9 mouse cellular contexts compared by ENCODE assay signal in the genomic region with DNA sequence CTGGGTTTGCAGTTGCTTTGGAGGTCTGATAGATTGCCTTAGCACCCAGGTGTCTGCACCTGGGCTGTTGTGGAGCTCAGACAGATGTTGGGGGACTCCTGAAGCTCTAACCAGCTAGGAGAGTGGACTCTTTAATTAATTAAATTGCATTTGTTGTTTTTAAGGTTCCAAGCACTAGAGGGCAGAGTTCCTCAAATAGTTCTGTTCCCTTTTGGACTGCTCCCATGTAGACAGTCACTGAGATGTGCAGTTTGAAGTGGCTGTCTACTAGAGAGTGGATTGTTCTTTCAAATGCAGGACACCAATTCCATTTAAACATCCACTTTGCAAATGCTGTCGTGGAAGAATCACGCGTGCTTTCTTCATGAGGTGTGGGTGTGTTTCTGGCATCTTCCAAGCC. TPM values are rescaled to one million over a fixed set of nuclear protein-coding genes. Genes with fewer than 3 reads are reported as not detected.
DNase-seq lines count a peak whose midpoint lies in the region; ATAC-seq and TF ChIP-seq lines count a peak whose summit lies in the region.
"Had no signal": no experiment of that assay in that cellular context is flagged by ENCODE, and none has a peak within 500 bp of the region (broad histone marks: within the 10 kb centered on the region; RNA-seq: fewer than 3 reads in every experiment).

No protein-coding gene starts in this region.

- TF ChIP-seq CTCF in layer of hippocampus, adult 2 months (conservative IDR thresholded peaks at IDR 0.05) = peak; percentile 82
- peak; percentile 70 for TF ChIP-seq CTCF in forebrain, postnatal 0 days (IDR thresholded peaks at IDR 0.05; ENCODE audit: low read depth)

- no peaks in the 10 kb centered on the region for H3K27me3 ChIP-seq in forebrain, postnatal 0 days (ENCODE audit: insufficient read depth, low read length)
- no peaks in the 10 kb centered on the region for H3K27me3 ChIP-seq in midbrain, embryonic 14.5 days (ENCODE audit: control insufficient read depth, insufficient read depth, low read length)

- peak overlapping the region; percentile 85 for H3K27ac ChIP-seq in layer of hippocampus, adult 2 months
- no peak overlapping the region for H3K27ac ChIP-seq in forebrain, postnatal 0 days (ENCODE audit: low read depth, low read length)
- no peak overlapping the region for H3K27ac ChIP-seq in midbrain, embryonic 14.5 days (replicated peaks; ENCODE audit: low read depth, low read length)

- H3K4me1 ChIP-seq in forebrain, postnatal 0 days (ENCODE audit: insufficient read depth) = no peaks in the 10 kb centered on the region
- no peaks in the 10 kb centered on the region for H3K4me1 ChIP-seq in midbrain, embryonic 14.5 days (ENCODE audit: control insufficient read depth, insufficient read depth, low read length)

- peaks cover 24% of the 10 kb centered on the region for H3K36me3 ChIP-seq in forebrain, postnatal 0 days (ENCODE audit: insufficient read depth)
- H3K36me3 ChIP-seq in midbrain, embryonic 14.5 days (ENCODE audit: control insufficient read depth, insufficient read depth, low read length) = peaks cover 29% of the 10 kb centered on the region

- H3K4me2 ChIP-seq in forebrain, postnatal 0 days (ENCODE audit: low read depth) = no peak overlapping the region
- no peak overlapping the region for H3K4me2 ChIP-seq in midbrain, embryonic 14.5 days (ENCODE audit: low read length)

- no peaks in the 10 kb centered on the region for H3K9me3 ChIP-seq in forebrain, postnatal 0 days (ENCODE audit: low read length)
- no peaks in the 10 kb centered on the region for H3K9me3 ChIP-seq in midbrain, embryonic 14.5 days (ENCODE audit: control insufficient read depth, low read length)

- DNase-seq in layer of hippocampus, adult 2 months (ENCODE audit: low spot score in 2 of 2) = peak; percentile 45 to 53
- no peak for DNase-seq in layer of hippocampus, postnatal 10 days (ENCODE audit: low spot score in 2 of 2)
- DNase-seq in R1 (ENCODE audit: low read depth, low spot score) = peak; percentile 67
- DNase-seq in forebrain, postnatal 0 days = peak; percentile 75
- peak; percentile 81 for DNase-seq in midbrain, embryonic 14.5 days
- no peak for DNase-seq in spleen, postnatal 14 days (ENCODE audit: low spot score in 2 of 2)
- DNase-seq in spleen, postnatal 4 days (ENCODE audit: low spot score in 2 of 2) = no peak

- no peak overlapping the region for H3K4me3 ChIP-seq in layer of hippocampus, adult 2 months
- H3K4me3 ChIP-seq in forebrain, postnatal 0 days (ENCODE audit: low read depth, low read length) = no peak overlapping the region
- no peak overlapping the region for H3K4me3 ChIP-seq in midbrain, embryonic 14.5 days (replicated peaks; ENCODE audit: low read depth, low read length)
- H3K4me3 ChIP-seq: erythroblast, embryonic 14.5 days had no signal

- 46% methylated on average over 3 of the region's 3 CpGs for WGBS in forebrain, postnatal 0 days
- 46% methylated on average over 3 of the region's 3 CpGs for WGBS in midbrain, embryonic 14.5 days

- no peak overlapping the region for H3K9ac ChIP-seq in forebrain, postnatal 0 days
- no peak overlapping the region for H3K9ac ChIP-seq in midbrain, embryonic 14.5 days (replicated peaks; ENCODE audit: low read length)

- ATAC-seq in forebrain, postnatal 0 days = peak; percentile 73
- ATAC-seq in midbrain, embryonic 14.5 days (ENCODE audit: low FRiP score, low TSS enrichment) = no peak; the same call in 1 of the 2 replicates

RNA-seq across cellular contexts. Expression of gene Mrps5, which starts 21.2 kb away (rescaled TPM):
- total RNA-seq in layer of hippocampus, adult 2 months (2021) = 10 to 100 TPM; 91.9 TPM
- 10 to 100 TPM; 69.9 to 91.1 TPM for total RNA-seq in layer of hippocampus, postnatal 10 days (2021)
- total RNA-seq in forebrain, postnatal 0 days (2014; rRNA removed) = 65.9 and 85.2 TPM in 2 replicates
- 142 and 159 TPM in 2 replicates for polyA plus RNA-seq in forebrain, postnatal 0 days (2015; fragmentation: Nextera tagmentation; extraction: Ambion mirVana)
- polyA plus RNA-seq in midbrain, embryonic 14.5 days (2014; fragmentation: Nextera tagmentation; extraction: Ambion mirVana) = 148 TPM in 2 replicates

RNA-seq across cellular contexts. Expression of gene Zfp661, which starts 21.3 kb away (rescaled TPM):
- 1 to 10 TPM; 7.8 to 8.6 TPM for total RNA-seq in layer of hippocampus, adult 2 months (2021)
- 1 to 10 TPM; 8.4 to 9.7 TPM for total RNA-seq in layer of hippocampus, postnatal 10 days (2021)
- 7.4 and 8.2 TPM in 2 replicates for total RNA-seq in forebrain, postnatal 0 days (2014; rRNA removed)
- polyA plus RNA-seq in forebrain, postnatal 0 days (2015; fragmentation: Nextera tagmentation; extraction: Ambion mirVana) = 4.1 and 5.0 TPM in 2 replicates
- 6.2 and 10.2 TPM in 2 replicates for polyA plus RNA-seq in midbrain, embryonic 14.5 days (2014; fragmentation: Nextera tagmentation; extraction: Ambion mirVana)
- polyA plus RNA-seq: erythroblast, embryonic 14.5 days had no signal

RNA-seq across cellular contexts. Expression of gene Mal, which starts 48.3 kb away (rescaled TPM):
- total RNA-seq in layer of hippocampus, adult 2 months (2021) = 10 to 100 TPM; 84.9 to 92.5 TPM
- total RNA-seq in layer of hippocampus, postnatal 10 days (2021) = 1 to 10 TPM; 3.0 to 3.1 TPM
- total RNA-seq in forebrain, postnatal 0 days (2014; rRNA removed) = 2.5 and 2.7 TPM in 2 replicates
- polyA plus RNA-seq in forebrain, postnatal 0 days (2015; fragmentation: Nextera tagmentation; extraction: Ambion mirVana) = 1.8 and 2.1 TPM in 2 replicates
- 1.3 and 3.0 TPM in 2 replicates for polyA plus RNA-seq in midbrain, embryonic 14.5 days (2014; fragmentation: Nextera tagmentation; extraction: Ambion mirVana)
- polyA plus RNA-seq: erythroblast, embryonic 14.5 days; liver, embryonic 16.5 days had no signal

Comparison
In these comparisons a context has a peak if more than half of its experiments do, and no peak if none do; other contexts are left out.
1. DNase-seq: peak in layer of hippocampus, adult 2 months (2 of 2), R1 (single experiment), forebrain, postnatal 0 days (single experiment) and midbrain, embryonic 14.5 days (single experiment); none in layer of hippocampus, postnatal 10 days (0 of 2), spleen, postnatal 14 days (0 of 2) and spleen, postnatal 4 days (0 of 2).
2. RNA of gene Mal, which starts 48.3 kb away (total RNA-seq): 84.9 to 92.5 TPM in layer of hippocampus, adult 2 months; 3.0 to 3.1 TPM in layer of hippocampus, postnatal 10 days and 2.5 to 2.7 TPM in forebrain, postnatal 0 days; every median in the first group is over 10 times any median in the second.